Mouse (Mus musculus): Measurements from ENCODE around the gene E130309D02Rik. TPM values are rescaled to one million over a fixed set of nuclear protein-coding genes. Genes with fewer than 3 reads are reported as not detected.

E130309D02Rik gene
- polyA plus RNA-seq, 1 experiment: 18.1 TPM

GRCm38 (mm10) chr5:143295330-143295729 is 19.8 kb downstream of the E130309D02Rik start:
- H3K4me1 ChIP-seq (ENCODE audit: control insufficient read depth, insufficient read depth, low read length): no peaks in the 10 kb centered on the region
- H3K27me3 ChIP-seq (replicated peaks; ENCODE audit: control insufficient read depth, insufficient read depth, low read length): no peaks in the 10 kb centered on the region
- no peak for DNase-seq
- no peak overlapping the region for H3K4me3 ChIP-seq (ENCODE audit: insufficient read depth, low read depth, low read length)
- 83% methylated on average over 2 of the region's 2 CpGs for WGBS
- TF ChIP-seq POLR2A (IDR thresholded peaks at IDR 0.05; ENCODE audit: low read depth, low read length) (no peak), CTCF (conservative IDR thresholded peaks at IDR 0.05; ENCODE audit: insufficient read depth, insufficient read length, low read depth, low read length) (no peak)
- no peak overlapping the region for H3K27ac ChIP-seq (ENCODE audit: insufficient read depth, low read depth, low read length)
- H3K36me3 ChIP-seq (ENCODE audit: control insufficient read depth, insufficient read depth, low read length): no peaks in the 10 kb centered on the region

- no peaks in the 10 kb centered on the region for H3K36me3 ChIP-seq (ENCODE audit: control insufficient read depth, insufficient read depth, low read length)
- no peak for DNase-seq
- no peak overlapping the region for H3K27ac ChIP-seq (ENCODE audit: insufficient read depth, low read depth, low read length)
- no peak for TF ChIP-seq POLR2A (IDR thresholded peaks at IDR 0.05; ENCODE audit: low read depth, low read length)
- TF ChIP-seq CTCF (conservative IDR thresholded peaks at IDR 0.05; ENCODE audit: insufficient read depth, insufficient read length, low read depth, low read length): peak; percentile 42
- no peak overlapping the region for H3K4me3 ChIP-seq (ENCODE audit: insufficient read depth, low read depth, low read length)
- H3K27me3 ChIP-seq (replicated peaks; ENCODE audit: control insufficient read depth, insufficient read depth, low read length): no peaks in the 10 kb centered on the region
- no peaks in the 10 kb centered on the region for H3K4me1 ChIP-seq (ENCODE audit: control insufficient read depth, insufficient read depth, low read length)
- 95% methylated on average over 3 of the region's 3 CpGs for WGBS
Observed at GRCm38 (mm10) chr5:143294862-143295261, 20.3 kb downstream of the E130309D02Rik start.

GRCm38 (mm10) chr5:143293404-143293803 is 21.8 kb downstream of the E130309D02Rik start, which contains the start of gene Zfp853:
Zfp853 (minus strand) TSS chr5:143293623.
- peak within 1 kb of the TSS; percentile 12; the same call in 1 of the 2 replicates for H3K4me3 ChIP-seq (ENCODE audit: insufficient read depth, low read depth, low read length)
- WGBS: 2% methylated on average over 31 of the region's 38 CpGs
- no peak within 1 kb of the TSS for H3K27ac ChIP-seq (ENCODE audit: insufficient read depth, low read depth, low read length)
- H3K4me1 ChIP-seq (ENCODE audit: control insufficient read depth, insufficient read depth, low read length): no peaks in the 10 kb centered on the region
- H3K27me3 ChIP-seq (replicated peaks; ENCODE audit: control insufficient read depth, insufficient read depth, low read length): no peaks in the 10 kb centered on the region
- no peak for DNase-seq
- TF ChIP-seq POLR2A (IDR thresholded peaks at IDR 0.05; ENCODE audit: low read depth, low read length) (no peak), CTCF (conservative IDR thresholded peaks at IDR 0.05; ENCODE audit: insufficient read depth, insufficient read length, low read depth, low read length) (no peak)
- no peaks in the 10 kb centered on the region for H3K36me3 ChIP-seq (ENCODE audit: control insufficient read depth, insufficient read depth, low read length)

- DNase-seq: no peak
- WGBS: 1% methylated on average over 19 of the region's 19 CpGs
- no peak for TF ChIP-seq POLR2A (IDR thresholded peaks at IDR 0.05; ENCODE audit: low read depth, low read length)
- no peak for TF ChIP-seq CTCF (conservative IDR thresholded peaks at IDR 0.05; ENCODE audit: insufficient read depth, insufficient read length, low read depth, low read length)
- Histone ChIP-seq H3K27me3 (replicated peaks; ENCODE audit: control insufficient read depth, insufficient read depth, low read length) (no peaks in the 10 kb centered on the region; the same call in 1 of the 2 replicates), H3K36me3 (ENCODE audit: control insufficient read depth, insufficient read depth, low read length) (no peaks in the 10 kb centered on the region), H3K4me3 (ENCODE audit: insufficient read depth, low read depth, low read length) (no peak overlapping the region), H3K27ac (ENCODE audit: insufficient read depth, low read depth, low read length) (no peak overlapping the region), H3K4me1 (ENCODE audit: control insufficient read depth, insufficient read depth, low read length) (no peaks in the 10 kb centered on the region)
Observed at GRCm38 (mm10) chr5:143292879-143293278, 22.3 kb downstream of the E130309D02Rik start.

- H3K27ac ChIP-seq (ENCODE audit: insufficient read depth, low read depth, low read length): no peak overlapping the region
- no peak overlapping the region for H3K4me3 ChIP-seq (ENCODE audit: insufficient read depth, low read depth, low read length)
- H3K36me3 ChIP-seq (ENCODE audit: control insufficient read depth, insufficient read depth, low read length): no peaks in the 10 kb centered on the region
- 82% methylated on average over 9 of the region's 9 CpGs for WGBS
- no peak for DNase-seq
- no peaks in the 10 kb centered on the region for H3K4me1 ChIP-seq (ENCODE audit: control insufficient read depth, insufficient read depth, low read length)
- no peak for TF ChIP-seq POLR2A (IDR thresholded peaks at IDR 0.05; ENCODE audit: low read depth, low read length)
- no peak for TF ChIP-seq CTCF (conservative IDR thresholded peaks at IDR 0.05; ENCODE audit: insufficient read depth, insufficient read length, low read depth, low read length)
- H3K27me3 ChIP-seq (replicated peaks; ENCODE audit: control insufficient read depth, insufficient read depth, low read length): no peaks in the 10 kb centered on the region; the same call in 1 of the 2 replicates
Observed at GRCm38 (mm10) chr5:143289299-143289698, 25.9 kb downstream of the E130309D02Rik start.

- Histone ChIP-seq H3K36me3 (ENCODE audit: control insufficient read depth, insufficient read depth, low read length) (no peaks in the 10 kb centered on the region), H3K27me3 (replicated peaks; ENCODE audit: control insufficient read depth, insufficient read depth, low read length) (no peaks in the 10 kb centered on the region; the same call in 1 of the 2 replicates), H3K4me3 (ENCODE audit: insufficient read depth, low read depth, low read length) (no peak overlapping the region), H3K4me1 (ENCODE audit: control insufficient read depth, insufficient read depth, low read length) (no peaks in the 10 kb centered on the region), H3K27ac (ENCODE audit: insufficient read depth, low read depth, low read length) (no peak overlapping the region)
- no peak for TF ChIP-seq POLR2A (IDR thresholded peaks at IDR 0.05; ENCODE audit: low read depth, low read length)
- TF ChIP-seq CTCF (conservative IDR thresholded peaks at IDR 0.05; ENCODE audit: insufficient read depth, insufficient read length, low read depth, low read length): no peak
- 29% methylated on average over 9 of the region's 9 CpGs for WGBS
- no peak for DNase-seq
Observed at GRCm38 (mm10) chr5:143288378-143288911, 26.7 kb downstream of the E130309D02Rik start.

GRCm38 (mm10) chr5:143287774-143288328 is 27.3 kb downstream of the E130309D02Rik start:
- H3K4me1 ChIP-seq (ENCODE audit: control insufficient read depth, insufficient read depth, low read length): no peaks in the 10 kb centered on the region
- H3K4me3 ChIP-seq (ENCODE audit: insufficient read depth, low read depth, low read length): peak overlapping the region; percentile 10; the same call in 1 of the 2 replicates
- TF ChIP-seq POLR2A (IDR thresholded peaks at IDR 0.05; ENCODE audit: low read depth, low read length) (no peak), CTCF (conservative IDR thresholded peaks at IDR 0.05; ENCODE audit: insufficient read depth, insufficient read length, low read depth, low read length) (no peak)
- H3K27me3 ChIP-seq (replicated peaks; ENCODE audit: control insufficient read depth, insufficient read depth, low read length): no peaks in the 10 kb centered on the region; the same call in 1 of the 2 replicates
- H3K36me3 ChIP-seq (ENCODE audit: control insufficient read depth, insufficient read depth, low read length): no peaks in the 10 kb centered on the region
- WGBS: 15% methylated on average over 48 of the region's 48 CpGs
- DNase-seq: no peak
- no peak overlapping the region for H3K27ac ChIP-seq (ENCODE audit: insufficient read depth, low read depth, low read length)

All from kidney, adult 2 months (tissue).